Mouse (Mus musculus): ENCODE measurements around the gene Prkn.

- TF ChIP-seq CTCF (IDR thresholded peaks at IDR 0.05; ENCODE audit: borderline replicate concordance, extremely low read depth, insufficient read depth, insufficient read length) (no peak), POLR2A (IDR thresholded peaks at IDR 0.05; ENCODE audit: borderline replicate concordance, extremely low read depth, insufficient read depth, insufficient read length, poor library complexity, severe bottlenecking) (no peak)
These were observed 266.8 kb downstream of the Prkn start for GRCm38 (mm10) chr17:11107007-11107406.
